Mouse (Mus musculus) E14TG2a.4 (cell line): Measurements from ENCODE around the gene Steap4.

Experiments
- CTCF ChIP-seq: conservative IDR thresholded peaks from 2 replicates; pipeline ENCODE4 v1.5.1; 2014; ENCODE audit warnings: low read length
- NANOG ChIP-seq: IDR thresholded peaks from 2 replicates; pipeline ENCODE4 v1.6.1; 2014; ENCODE audit warnings: borderline replicate concordance, low read length, mixed read lengths
- POU5F1 ChIP-seq: IDR thresholded peaks from 2 replicates; pipeline ENCODE4 v1.6.1; 2014; ENCODE audit warnings: low read length, borderline replicate concordance

GRCm38 (mm10) chr5:7996401-7997044, 36.3 kb downstream of the Steap4 start:
- peak; percentile 69 for TF ChIP-seq CTCF
- TF ChIP-seq NANOG: no peak
- no peak for TF ChIP-seq POU5F1
